Mouse (Mus musculus) thymus, adult 2 months (tissue): Measurements from ENCODE around the gene Dennd1a.

Experiments
- CTCF ChIP-seq: fragments of 200-500 bp; IDR thresholded peaks from 2 replicates; pipeline ENCODE4 v1.5.1; 2012; ENCODE audit warnings: mild to moderate bottlenecking, control low read depth, low read length, moderate library complexity, borderline replicate concordance; ENCODE audit not compliant: control insufficient read depth, poor library complexity, insufficient read depth; ENCODE audit errors: extremely low read depth
- POLR2A ChIP-seq: fragments of 200-500 bp; IDR thresholded peaks from 2 replicates; pipeline ENCODE4 v1.6.1; 2012; ENCODE audit warnings: mild to moderate bottlenecking, low read length, control low read depth, moderate library complexity; ENCODE audit not compliant: control insufficient read depth, poor library complexity, insufficient read depth; ENCODE audit errors: extremely low read depth

DNA sequence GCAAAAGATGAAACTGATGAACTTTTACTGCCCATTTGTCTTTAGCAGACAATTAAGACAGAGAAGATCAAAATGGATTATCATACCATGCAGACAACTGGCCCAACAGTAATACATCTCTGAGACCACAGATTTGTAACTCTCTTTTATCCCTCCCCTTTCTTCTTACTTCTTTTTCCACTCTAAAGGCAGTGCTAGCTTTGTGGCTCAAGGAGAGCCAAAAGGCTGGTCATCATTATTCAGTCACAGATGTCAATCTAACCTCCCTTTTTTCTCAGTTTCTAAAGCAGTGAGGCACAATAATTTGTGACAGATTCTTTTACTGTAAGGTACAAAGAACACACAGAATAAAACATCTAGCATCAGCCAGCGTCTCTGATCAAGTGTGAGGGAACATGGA lies 130.2 kb downstream of the Dennd1a start:
- TF ChIP-seq POLR2A = no peak
- TF ChIP-seq CTCF = no peak
